Mouse (Mus musculus): Measurements from ENCODE around the gene Thrb. TPM values are rescaled to one million over a fixed set of nuclear protein-coding genes. Genes with fewer than 3 reads are reported as not detected.

The Thrb gene
- polyA plus RNA-seq, 1 experiment from 2014 or later: 0.20 TPM

DNA sequence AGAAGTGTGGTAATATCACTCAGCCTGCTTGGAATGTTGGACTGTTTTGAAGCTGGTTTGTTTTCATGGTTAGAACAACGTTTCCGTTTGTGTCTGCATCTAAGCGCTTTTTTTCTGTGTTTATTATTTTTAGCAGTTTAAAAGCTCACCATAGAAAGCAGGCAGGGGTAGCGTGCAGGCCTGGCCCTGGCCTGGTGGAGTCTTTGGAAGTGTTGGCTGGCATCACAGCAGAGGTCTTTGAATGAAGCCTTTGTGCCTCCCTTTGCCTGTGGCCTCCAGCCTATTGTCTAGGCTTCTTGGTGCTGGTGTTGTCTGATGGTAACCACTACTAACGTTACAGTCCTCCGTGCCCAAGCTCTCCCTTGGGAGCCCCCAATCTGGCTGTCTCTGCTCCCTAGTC is 167.3 kb downstream of the Thrb start:
- 58% methylated on average over 6 of the region's 6 CpGs for whole genome bisulfite sequencing
- no peak overlapping the region for H3K4me3 ChIP-seq (ENCODE audit: low read length)
- no peaks in the 10 kb centered on the region for H3K4me1 ChIP-seq (ENCODE audit: control insufficient read depth, insufficient read depth, low read length)
- H3K4me2 ChIP-seq (replicated peaks; ENCODE audit: low read depth, low read length): no peak overlapping the region
- no peak for ATAC-seq (ENCODE audit: low FRiP score, low TSS enrichment)
- H3K36me3 ChIP-seq (ENCODE audit: control insufficient read depth, insufficient read depth, low read length): no peaks in the 10 kb centered on the region
- no peaks in the 10 kb centered on the region for H3K9me3 ChIP-seq (ENCODE audit: control insufficient read depth, low read length)
- no peaks in the 10 kb centered on the region for H3K27me3 ChIP-seq (ENCODE audit: control insufficient read depth, insufficient read depth, low read length)
- no peak overlapping the region for H3K9ac ChIP-seq (ENCODE audit: low read depth, low read length)
- no peak overlapping the region for H3K27ac ChIP-seq (ENCODE audit: low read depth, low read length)

DNA sequence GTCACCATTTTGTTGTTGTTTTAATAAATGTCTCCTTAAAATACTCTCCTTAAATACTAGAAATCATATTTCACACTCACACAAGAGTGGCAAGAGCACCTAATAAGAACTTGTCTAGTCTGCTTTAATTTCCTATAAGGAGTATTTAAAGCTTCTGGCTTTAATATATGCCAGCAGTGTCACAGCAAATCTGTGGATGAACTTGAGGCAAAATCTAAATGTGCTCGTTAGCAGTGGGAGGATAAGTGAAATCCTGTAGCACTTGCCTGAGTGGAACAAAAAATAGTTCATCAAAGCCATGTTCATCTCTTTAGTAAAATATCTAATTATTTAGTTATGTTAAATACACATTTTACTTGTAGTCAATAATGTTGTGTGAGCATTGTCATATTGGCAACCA is 175.7 kb downstream of the Thrb start:
- Histone ChIP-seq H3K4me1 (ENCODE audit: control insufficient read depth, insufficient read depth, low read length) (no peaks in the 10 kb centered on the region), H3K9me3 (ENCODE audit: control insufficient read depth, low read length) (no peaks in the 10 kb centered on the region), H3K9ac (ENCODE audit: low read depth, low read length) (no peak overlapping the region), H3K4me3 (ENCODE audit: low read length) (no peak overlapping the region), H3K4me2 (replicated peaks; ENCODE audit: low read depth, low read length) (no peak overlapping the region), H3K27me3 (ENCODE audit: control insufficient read depth, insufficient read depth, low read length) (no peaks in the 10 kb centered on the region), H3K27ac (ENCODE audit: low read depth, low read length) (no peak overlapping the region), H3K36me3 (ENCODE audit: control insufficient read depth, insufficient read depth, low read length) (no peaks in the 10 kb centered on the region)
- WGBS: 80% methylated on average over 1 of the region's 1 CpGs
- no peak for ATAC-seq (ENCODE audit: low FRiP score, low TSS enrichment)

DNA sequence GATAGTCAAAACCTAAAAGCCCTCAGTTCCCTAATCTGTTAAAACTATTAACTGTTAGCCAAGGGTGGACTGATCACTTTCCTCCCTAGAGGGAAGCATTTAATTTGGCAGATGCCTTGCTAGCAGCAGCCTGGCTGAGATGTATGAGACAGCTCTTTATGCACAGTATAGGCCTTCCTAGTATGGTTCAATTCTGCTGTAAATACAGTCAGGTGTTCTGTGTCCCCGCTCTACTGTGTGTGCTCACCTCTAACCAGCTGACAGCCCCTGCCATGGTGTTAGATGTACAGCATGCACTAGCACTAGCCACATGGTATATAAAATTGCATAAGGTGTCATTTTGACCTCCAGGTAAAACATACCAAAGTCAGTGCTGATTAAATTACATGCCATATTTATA is 176.7 kb downstream of the Thrb start:
- no peaks in the 10 kb centered on the region for H3K4me1 ChIP-seq (ENCODE audit: control insufficient read depth, insufficient read depth, low read length)
- no peak overlapping the region for H3K27ac ChIP-seq (ENCODE audit: low read depth, low read length)
- no peaks in the 10 kb centered on the region for H3K27me3 ChIP-seq (ENCODE audit: control insufficient read depth, insufficient read depth, low read length)
- no peak overlapping the region for H3K9ac ChIP-seq (ENCODE audit: low read depth, low read length)
- 90% methylated on average over 1 of the region's 1 CpGs for WGBS
- no peak overlapping the region for H3K4me3 ChIP-seq (ENCODE audit: low read length)
- no peaks in the 10 kb centered on the region for H3K9me3 ChIP-seq (ENCODE audit: control insufficient read depth, low read length)
- no peak for ATAC-seq (ENCODE audit: low FRiP score, low TSS enrichment)
- no peaks in the 10 kb centered on the region for H3K36me3 ChIP-seq (ENCODE audit: control insufficient read depth, insufficient read depth, low read length)
- H3K4me2 ChIP-seq (replicated peaks; ENCODE audit: low read depth, low read length): no peak overlapping the region

DNA sequence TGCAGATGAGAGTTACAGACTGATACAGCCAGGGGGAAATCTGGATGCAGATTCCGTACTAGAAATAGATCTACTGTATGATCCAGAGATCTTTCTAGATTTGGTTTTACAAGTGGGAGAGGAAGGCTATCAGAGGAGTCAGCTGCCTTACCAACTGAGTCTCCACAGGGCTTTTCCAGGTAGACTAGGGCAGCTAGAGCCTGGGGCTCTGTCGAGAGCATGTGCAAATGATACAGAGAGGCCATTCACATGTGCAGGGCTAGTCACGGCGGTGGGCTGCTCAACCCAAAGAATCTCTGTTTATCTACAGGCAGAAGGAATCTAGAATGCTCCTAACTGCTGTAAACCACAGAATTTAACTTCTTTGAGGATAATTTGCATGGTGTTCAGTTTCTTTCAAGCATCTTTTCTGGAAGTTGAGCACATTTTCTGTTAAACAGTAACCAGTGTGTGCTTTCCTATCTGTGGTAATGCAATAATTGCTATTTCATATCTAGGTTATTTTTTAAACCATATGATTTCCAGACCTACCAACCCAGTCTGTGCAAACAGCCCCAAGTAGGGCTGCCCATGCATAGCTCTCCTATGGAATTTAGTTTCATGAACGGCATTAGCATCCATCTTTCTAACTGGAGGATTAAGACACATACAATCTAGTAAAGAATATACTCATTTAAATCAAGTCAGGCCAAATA is 185.1 kb downstream of the Thrb start:
- no peak overlapping the region for H3K4me3 ChIP-seq (ENCODE audit: low read length)
- no peak overlapping the region for H3K4me2 ChIP-seq (replicated peaks; ENCODE audit: low read depth, low read length)
- no peaks in the 10 kb centered on the region for H3K9me3 ChIP-seq (ENCODE audit: control insufficient read depth, low read length)
- peaks cover 4% of the 10 kb centered on the region; the same call in 1 of the 2 replicates for H3K4me1 ChIP-seq (ENCODE audit: control insufficient read depth, insufficient read depth, low read length)
- 79% methylated on average over 5 of the region's 5 CpGs for WGBS
- no peaks in the 10 kb centered on the region for H3K27me3 ChIP-seq (ENCODE audit: control insufficient read depth, insufficient read depth, low read length)
- H3K27ac ChIP-seq (ENCODE audit: low read depth, low read length): no peak overlapping the region
- no peak for ATAC-seq (ENCODE audit: low FRiP score, low TSS enrichment)
- H3K36me3 ChIP-seq (ENCODE audit: control insufficient read depth, insufficient read depth, low read length): no peaks in the 10 kb centered on the region
- H3K9ac ChIP-seq (ENCODE audit: low read depth, low read length): no peak overlapping the region

DNA sequence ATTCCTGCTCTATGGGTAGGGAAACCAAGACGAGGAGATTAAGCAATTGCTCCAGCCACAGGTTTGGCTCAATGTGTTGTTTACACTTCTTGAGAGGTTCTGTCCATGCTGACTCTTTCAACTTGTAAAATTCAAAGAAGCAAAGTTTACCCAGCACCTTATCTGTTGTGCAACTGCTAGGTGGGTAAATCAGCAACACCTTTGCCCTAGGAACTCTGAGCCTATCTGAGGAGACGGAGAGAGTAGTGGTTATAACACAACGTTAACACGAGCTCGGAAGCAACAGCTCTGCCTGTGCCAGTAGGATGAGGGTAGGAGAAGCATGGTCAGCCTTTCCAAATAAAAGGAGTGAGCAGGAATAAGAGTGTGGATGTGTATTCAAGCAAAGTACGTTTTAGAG is 185.8 kb downstream of the Thrb start:
- Histone ChIP-seq H3K4me2 (replicated peaks; ENCODE audit: low read depth, low read length) (no peak overlapping the region), H3K36me3 (ENCODE audit: control insufficient read depth, insufficient read depth, low read length) (no peaks in the 10 kb centered on the region), H3K27me3 (ENCODE audit: control insufficient read depth, insufficient read depth, low read length) (no peaks in the 10 kb centered on the region), H3K4me1 (ENCODE audit: control insufficient read depth, insufficient read depth, low read length) (peaks cover 4% of the 10 kb centered on the region; the same call in 1 of the 2 replicates), H3K9ac (ENCODE audit: low read depth, low read length) (no peak overlapping the region), H3K27ac (ENCODE audit: low read depth, low read length) (no peak overlapping the region), H3K4me3 (ENCODE audit: low read length) (no peak overlapping the region), H3K9me3 (ENCODE audit: control insufficient read depth, low read length) (no peaks in the 10 kb centered on the region)
- WGBS: 85% methylated on average over 6 of the region's 6 CpGs
- ATAC-seq (ENCODE audit: low FRiP score, low TSS enrichment): no peak

DNA sequence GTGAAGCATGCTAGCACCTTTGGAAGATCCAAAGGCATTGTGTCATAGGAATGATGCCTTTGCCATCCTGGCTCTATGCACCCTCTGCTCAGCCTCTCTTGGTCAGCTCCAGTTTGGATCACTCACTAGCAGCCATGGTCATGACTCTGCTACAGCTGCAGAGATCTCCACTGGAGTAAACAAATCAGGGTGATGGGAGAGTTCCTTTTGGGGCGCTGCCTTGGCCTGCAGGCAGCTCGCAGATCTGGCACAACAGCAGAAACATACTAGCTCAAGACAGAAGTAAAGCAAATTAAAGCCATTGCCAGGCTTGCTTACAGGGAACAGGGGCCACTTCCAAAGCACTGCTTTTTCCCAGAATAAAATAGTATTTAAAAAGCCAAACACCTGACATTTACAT is 186.6 kb downstream of the Thrb start:
- Histone ChIP-seq H3K4me2 (replicated peaks; ENCODE audit: low read depth, low read length) (no peak overlapping the region), H3K4me1 (ENCODE audit: control insufficient read depth, insufficient read depth, low read length) (peaks cover 4% of the 10 kb centered on the region; the same call in 1 of the 2 replicates), H3K36me3 (ENCODE audit: control insufficient read depth, insufficient read depth, low read length) (no peaks in the 10 kb centered on the region), H3K9ac (ENCODE audit: low read depth, low read length) (no peak overlapping the region), H3K27ac (ENCODE audit: low read depth, low read length) (no peak overlapping the region), H3K4me3 (ENCODE audit: low read length) (no peak overlapping the region), H3K9me3 (ENCODE audit: control insufficient read depth, low read length) (no peaks in the 10 kb centered on the region), H3K27me3 (ENCODE audit: control insufficient read depth, insufficient read depth, low read length) (no peaks in the 10 kb centered on the region)
- 73% methylated on average over 2 of the region's 2 CpGs for WGBS
- no peak for ATAC-seq (ENCODE audit: low FRiP score, low TSS enrichment)

DNA sequence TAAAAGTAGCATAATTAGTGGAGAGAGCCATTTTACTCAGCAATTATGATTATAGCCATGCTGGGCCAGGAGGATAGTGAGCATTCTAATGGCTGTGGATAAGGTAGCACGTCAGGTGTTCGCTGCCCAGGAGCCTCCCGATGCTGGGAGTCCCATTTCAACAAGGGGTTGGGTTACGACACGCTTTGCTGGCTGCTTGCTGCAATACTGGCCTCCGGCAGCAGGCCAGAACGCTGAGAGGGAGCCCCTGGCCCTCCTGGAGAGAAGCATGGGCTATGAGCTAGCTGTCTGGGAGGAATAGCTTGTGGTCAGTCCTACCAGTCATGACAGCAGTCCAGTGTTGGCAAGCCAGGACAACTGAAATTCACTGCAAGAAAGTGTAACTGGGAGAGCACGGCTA is 187.2 kb downstream of the Thrb start:
- H3K9ac ChIP-seq (ENCODE audit: low read depth, low read length): no peak overlapping the region
- H3K4me3 ChIP-seq (ENCODE audit: low read length): no peak overlapping the region
- no peaks in the 10 kb centered on the region for H3K36me3 ChIP-seq (ENCODE audit: control insufficient read depth, insufficient read depth, low read length)
- peak; percentile 84 for ATAC-seq (ENCODE audit: low FRiP score, low TSS enrichment)
- H3K4me2 ChIP-seq (replicated peaks; ENCODE audit: low read depth, low read length): no peak overlapping the region
- H3K27ac ChIP-seq (ENCODE audit: low read depth, low read length): no peak overlapping the region
- no peaks in the 10 kb centered on the region for H3K9me3 ChIP-seq (ENCODE audit: control insufficient read depth, low read length)
- 14% methylated on average over 8 of the region's 8 CpGs for WGBS
- peaks cover 4% of the 10 kb centered on the region; the same call in 1 of the 2 replicates for H3K4me1 ChIP-seq (ENCODE audit: control insufficient read depth, insufficient read depth, low read length)
- H3K27me3 ChIP-seq (ENCODE audit: control insufficient read depth, insufficient read depth, low read length): no peaks in the 10 kb centered on the region

DNA sequence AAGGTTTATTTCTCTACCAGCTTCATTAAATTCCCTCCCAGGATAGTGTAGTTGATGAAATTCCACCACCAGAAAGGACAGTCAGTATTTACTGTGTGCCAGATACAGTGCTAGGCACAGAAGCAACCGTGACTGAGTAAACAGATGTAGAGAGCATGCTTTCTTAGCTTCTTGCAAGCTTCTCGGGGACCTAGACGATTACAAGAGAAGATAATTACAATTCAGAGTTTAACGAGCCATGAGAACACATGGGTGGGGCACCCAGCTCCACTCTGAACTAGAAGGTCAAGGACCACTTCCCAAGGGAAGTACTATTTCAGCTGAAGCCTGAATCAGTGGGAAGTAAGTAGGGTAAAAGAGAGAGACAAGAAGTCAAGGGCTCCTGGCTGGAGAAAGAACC is 190.3 kb downstream of the Thrb start:
- Histone ChIP-seq H3K4me2 (replicated peaks; ENCODE audit: low read depth, low read length) (no peak overlapping the region), H3K27me3 (ENCODE audit: control insufficient read depth, insufficient read depth, low read length) (no peaks in the 10 kb centered on the region), H3K4me1 (ENCODE audit: control insufficient read depth, insufficient read depth, low read length) (peaks cover 4% of the 10 kb centered on the region; the same call in 1 of the 2 replicates), H3K4me3 (ENCODE audit: low read length) (no peak overlapping the region), H3K9me3 (ENCODE audit: control insufficient read depth, low read length) (no peaks in the 10 kb centered on the region), H3K27ac (ENCODE audit: low read depth, low read length) (no peak overlapping the region), H3K36me3 (ENCODE audit: control insufficient read depth, insufficient read depth, low read length) (no peaks in the 10 kb centered on the region), H3K9ac (ENCODE audit: low read depth, low read length) (no peak overlapping the region)
- ATAC-seq (ENCODE audit: low FRiP score, low TSS enrichment): peak; percentile 81
- WGBS: 23% methylated on average over 4 of the region's 4 CpGs

DNA sequence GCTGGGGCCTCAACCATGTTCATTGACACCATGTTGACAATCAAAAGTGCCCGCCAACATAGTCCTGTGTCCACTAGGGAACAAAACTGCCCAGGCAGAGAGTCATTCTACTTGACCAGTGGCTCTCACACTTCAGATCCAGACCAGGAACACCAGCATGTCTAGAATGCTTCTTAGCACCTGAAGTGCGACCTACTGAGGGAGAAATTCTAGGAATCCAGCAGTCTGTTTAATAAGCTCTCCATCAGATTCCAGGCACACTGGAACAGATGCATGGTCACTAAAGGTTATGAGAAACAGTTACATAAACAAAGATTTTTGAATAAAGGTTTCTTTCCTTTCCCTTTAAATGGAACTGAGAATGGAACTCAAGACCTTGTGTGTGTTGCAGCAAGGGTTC is 192.2 kb downstream of the Thrb start:
- Histone ChIP-seq H3K9ac (ENCODE audit: low read depth, low read length) (no peak overlapping the region), H3K27me3 (ENCODE audit: control insufficient read depth, insufficient read depth, low read length) (no peaks in the 10 kb centered on the region), H3K9me3 (ENCODE audit: control insufficient read depth, low read length) (no peaks in the 10 kb centered on the region), H3K4me3 (ENCODE audit: low read length) (no peak overlapping the region), H3K36me3 (ENCODE audit: control insufficient read depth, insufficient read depth, low read length) (no peaks in the 10 kb centered on the region), H3K4me2 (replicated peaks; ENCODE audit: low read depth, low read length) (no peak overlapping the region), H3K27ac (ENCODE audit: low read depth, low read length) (no peak overlapping the region), H3K4me1 (ENCODE audit: control insufficient read depth, insufficient read depth, low read length) (peaks cover 4% of the 10 kb centered on the region; the same call in 1 of the 2 replicates)
- WGBS: 87% methylated on average over 2 of the region's 2 CpGs
- ATAC-seq (ENCODE audit: low FRiP score, low TSS enrichment): no peak
